Mouse (Mus musculus): ENCODE data around the gene Fkbp9.

DNA sequence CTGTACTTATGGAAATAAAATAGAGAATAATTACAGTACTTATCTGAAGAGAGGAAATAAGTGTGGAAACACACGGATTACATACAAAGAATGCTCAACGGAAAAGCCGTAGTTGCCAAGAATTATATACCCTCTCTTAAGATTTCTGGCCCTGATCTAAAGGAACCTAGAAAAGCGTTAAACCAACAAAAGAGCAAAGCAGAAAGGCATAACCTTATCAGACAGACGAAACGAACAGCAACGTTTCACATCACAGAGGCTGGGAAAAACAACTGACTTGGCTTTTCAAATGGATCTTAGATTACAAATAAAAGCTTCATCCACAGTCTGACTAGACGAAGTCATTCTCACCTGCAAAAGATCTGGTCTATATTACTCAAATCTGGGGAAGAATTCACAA is 35.6 kb upstream of the Fkbp9 start:
- no peak for TF ChIP-seq FLI1 (IDR thresholded peaks at IDR 0.05; ENCODE audit: low read length)
- TF ChIP-seq GATA1 (IDR thresholded peaks at IDR 0.05; ENCODE audit: borderline replicate concordance, low read length) = no peak
